Mouse (Mus musculus): Measurements from ENCODE around the gene Rhox2e. TPM values are rescaled to one million over a fixed set of nuclear protein-coding genes. Genes with fewer than 3 reads are reported as not detected.
"Not testable (repeated sequence)": the region's sequence is repeated elsewhere in the genome, so short reads cannot be mapped to it uniquely, and the experiment has no call there.

Gene Rhox2e
- not detected in 2 replicates for polyA plus RNA-seq (2012; rRNA removed)

GRCm38 (mm10) chrX:37530152-37530551, at the start of gene Rhox2e:
Gene Rhox2e (plus strand): TSS chrX:37530452.
- WGBS: 95% methylated on average over 3 of the region's 8 CpGs
- not testable (repeated sequence) for H3K4me1 ChIP-seq (ENCODE audit: control insufficient read depth, insufficient read depth, low read length); H3K4me3 ChIP-seq (replicated peaks; ENCODE audit: extremely low read depth, low read depth, low read length); DNase-seq

GRCm38 (mm10) chrX:37514059-37514458, 16.2 kb upstream of the Rhox2e start, which contains the start of gene Rhox4d:
Gene Rhox4d (plus strand): TSS chrX:37514359.
- WGBS: 92% methylated on average over 17 of the region's 18 CpGs
- not testable (repeated sequence) for H3K4me1 ChIP-seq (ENCODE audit: control insufficient read depth, insufficient read depth, low read length)

DNA sequence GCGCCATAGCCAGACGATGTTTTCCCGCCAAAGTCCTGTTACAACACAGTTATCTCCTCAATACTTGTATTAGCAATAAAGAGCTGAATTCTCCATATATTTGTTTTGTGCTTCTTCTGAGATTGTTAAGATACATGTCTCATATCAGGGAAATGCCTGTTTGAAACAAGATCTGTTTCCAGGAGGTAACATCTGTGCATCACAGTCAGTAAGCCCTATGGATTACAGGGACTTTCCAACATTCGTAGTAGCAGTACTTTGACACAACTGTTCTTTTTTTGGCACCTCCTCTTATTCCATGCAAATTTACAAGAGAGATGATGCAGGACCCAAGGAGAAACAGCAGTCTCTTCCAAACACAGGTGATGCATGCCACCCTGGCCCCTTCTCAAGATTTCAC, 11.5 kb downstream of the Rhox2e start, which contains the start of gene Rhox3e:
TSS of gene Rhox3e (plus strand) at position 301 of the 400 bp plus-strand sequence.
- H3K4me3 ChIP-seq (replicated peaks; ENCODE audit: extremely low read depth, low read depth, low read length); DNase-seq; H3K4me1 ChIP-seq (ENCODE audit: control insufficient read depth, insufficient read depth, low read length): not testable (repeated sequence)
- 100% methylated on average over 1 of the region's 4 CpGs for WGBS

More at GRCm38 (mm10) chrX:37514059-37514458, 16.2 kb upstream of the Rhox2e start, which contains the start of gene Rhox4d:
- not testable (repeated sequence) for DNase-seq; H3K4me3 ChIP-seq (replicated peaks; ENCODE audit: extremely low read depth, low read depth, low read length)

- WGBS: 97% methylated on average over 10 of the region's 18 CpGs
- H3K4me1 ChIP-seq (ENCODE audit: control insufficient read depth, insufficient read depth, low read length); H3K4me3 ChIP-seq (replicated peaks; ENCODE audit: extremely low read depth, low read depth, low read length); DNase-seq: not testable (repeated sequence)
Observed at GRCm38 (mm10) chrX:37557112-37557511, 26.9 kb downstream of the Rhox2e start, which contains the start of gene Rhox4e. Gene Rhox4e (plus strand): TSS chrX:37557412.

- DNase-seq; H3K4me3 ChIP-seq (replicated peaks; ENCODE audit: extremely low read depth, low read depth, low read length); H3K4me1 ChIP-seq (ENCODE audit: control insufficient read depth, insufficient read depth, low read length): not testable (repeated sequence)
- WGBS: 88% methylated on average over 8 of the region's 8 CpGs
Observed at GRCm38 (mm10) chrX:37571105-37571504, 40.9 kb downstream of the Rhox2e start, which contains the start of gene Rhox2f. Gene Rhox2f (plus strand): TSS chrX:37571405.

DNA sequence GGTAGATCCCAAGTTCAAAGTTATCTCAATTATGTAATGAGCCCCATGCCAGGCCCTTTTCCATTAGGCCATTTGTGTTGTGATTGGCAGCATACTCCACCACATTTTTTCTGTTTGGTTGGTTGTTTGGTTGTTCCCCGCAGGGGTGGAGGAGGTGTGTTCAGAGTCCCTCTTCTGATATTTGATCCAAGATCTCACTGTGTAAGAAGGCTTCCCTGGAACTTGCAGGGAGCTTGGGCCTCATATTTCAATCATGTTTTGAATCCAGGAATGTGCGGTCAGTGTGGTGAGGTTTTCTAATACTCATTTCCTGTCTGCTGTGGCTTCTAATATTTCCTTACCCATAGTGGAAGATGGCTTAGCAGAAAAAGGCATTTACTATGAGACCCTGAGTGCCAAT, 42.4 kb downstream of the Rhox2e start:
- H3K4me1 ChIP-seq (ENCODE audit: control insufficient read depth, insufficient read depth, low read length); DNase-seq; H3K4me3 ChIP-seq (replicated peaks; ENCODE audit: extremely low read depth, low read depth, low read length): not testable (repeated sequence)
- 54% methylated on average over 2 of the region's 2 CpGs for WGBS

DNA sequence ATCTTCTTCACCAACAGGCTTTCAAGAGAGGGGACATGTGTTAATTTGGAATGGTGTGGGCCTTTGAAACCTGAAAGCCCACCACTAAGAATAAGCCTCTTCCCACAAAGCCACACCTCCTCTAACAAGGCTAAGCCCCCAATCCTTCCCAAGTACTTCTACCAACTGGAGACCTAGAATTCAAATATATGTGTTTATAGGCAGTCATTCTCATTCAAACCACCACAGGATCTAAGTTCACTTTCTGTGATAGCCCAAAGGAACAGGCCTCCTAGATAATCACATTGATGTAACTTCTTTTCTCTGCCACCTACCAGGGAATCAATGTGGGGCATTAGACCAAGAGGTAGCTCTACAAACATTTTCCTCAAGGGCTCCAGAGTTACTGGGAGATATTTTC, 50.4 kb downstream of the Rhox2e start, which contains the start of gene Rhox3f:
TSS of gene Rhox3f (plus strand) at position 301 of the 400 bp plus-strand sequence.
- not testable (repeated sequence) for DNase-seq

More for the DNA sequence above, 50.4 kb downstream of the Rhox2e start, which contains the start of gene Rhox3f:
- H3K4me3 ChIP-seq (replicated peaks; ENCODE audit: extremely low read depth, low read depth, low read length); H3K4me1 ChIP-seq (ENCODE audit: control insufficient read depth, insufficient read depth, low read length): not testable (repeated sequence)

Other genes starting within 250 kb of the Rhox2e start
- not detected in 2 replicates for gene Rhox3a2, start 150.4 kb upstream of the Rhox2e start, polyA plus RNA-seq (2012; rRNA removed)
- gene Rhox4a2, start 139.6 kb upstream of the Rhox2e start, polyA plus RNA-seq (2012; rRNA removed): not detected in 2 replicates
- gene Rhox2b, start 118.4 kb upstream of the Rhox2e start, polyA plus RNA-seq (2012; rRNA removed): not detected in 2 replicates
- gene Rhox4b, start 98.0 kb upstream of the Rhox2e start, polyA plus RNA-seq (2012; rRNA removed): not detected in 2 replicates
- gene Rhox2c, start 76.8 kb upstream of the Rhox2e start, polyA plus RNA-seq (2012; rRNA removed): not detected in 2 replicates
- gene Rhox3c, start 71.9 kb upstream of the Rhox2e start, polyA plus RNA-seq (2012; rRNA removed): not detected in 2 replicates
- gene Rhox4c, start 50.1 kb upstream of the Rhox2e start, polyA plus RNA-seq (2012; rRNA removed): not detected in 2 replicates
- gene Rhox2d, start 37.0 kb upstream of the Rhox2e start, polyA plus RNA-seq (2012; rRNA removed): not detected in 2 replicates
- gene Rhox4d, start 16.1 kb upstream of the Rhox2e start, polyA plus RNA-seq (2012; rRNA removed): not detected in 2 replicates
- not detected in 2 replicates for gene Rhox3e, start 11.6 kb downstream of the Rhox2e start, polyA plus RNA-seq (2012; rRNA removed)
- gene Rhox4e, start 27.0 kb downstream of the Rhox2e start, polyA plus RNA-seq (2012; rRNA removed): not detected in 2 replicates
- gene Rhox2f, start 41.0 kb downstream of the Rhox2e start, polyA plus RNA-seq (2012; rRNA removed): not detected in 2 replicates
- gene Rhox3f, start 50.5 kb downstream of the Rhox2e start, polyA plus RNA-seq (2012; rRNA removed): not detected in 2 replicates
- not detected in 2 replicates for gene Rhox4f, start 77.3 kb downstream of the Rhox2e start, polyA plus RNA-seq (2012; rRNA removed)
- not detected in 2 replicates for gene Rhox3g, start 98.2 kb downstream of the Rhox2e start, polyA plus RNA-seq (2012; rRNA removed)
- not detected in 2 replicates for gene Rhox2g, start 113.0 kb downstream of the Rhox2e start, polyA plus RNA-seq (2012; rRNA removed)
- gene Rhox4g, start 120.9 kb downstream of the Rhox2e start, polyA plus RNA-seq (2012; rRNA removed): not detected in 2 replicates
- not detected in 2 replicates for gene Rhox3h, start 138.3 kb downstream of the Rhox2e start, polyA plus RNA-seq (2012; rRNA removed)
- gene Rhox2h, start 142.8 kb downstream of the Rhox2e start, polyA plus RNA-seq (2012; rRNA removed): not detected in 2 replicates

All from lung, adult 2 months (tissue).